Mouse (Mus musculus): ENCODE data around the gene Srebf1. TPM values are rescaled to one million over a fixed set of nuclear protein-coding genes. Genes with fewer than 3 reads are reported as not detected.
A peak's percentile ranks its signal among the peaks of the same experiment; 100 is the strongest.

The Srebf1 gene
- total and polyA plus RNA-seq, 2 experiments: 151 to 580 TPM

GRCm38 (mm10) chr11:60182741-60183140, 39.6 kb downstream of the Srebf1 start:
- no peak overlapping the region for H3K9ac ChIP-seq (ENCODE audit: low read depth, low read length)
- TF ChIP-seq POLR2A (IDR thresholded peaks at IDR 0.05; ENCODE audit: extremely low read depth, insufficient read depth, low read length): no peak
- no peak for TF ChIP-seq CTCF (IDR thresholded peaks at IDR 0.05; ENCODE audit: low read depth, low read length)
- 0 out of 2 replicates have a peak, but pooled peaks cover 4% of the 10 kb centered on the region for H3K79me2 ChIP-seq (ENCODE audit: control insufficient read depth, insufficient read depth, low read length)
- H3K36me3 ChIP-seq (ENCODE audit: control insufficient read depth, insufficient read depth, low read length): no peaks in the 10 kb centered on the region
- WGBS: 72% methylated on average over 2 of the region's 2 CpGs
- no peaks in the 10 kb centered on the region for H3K27me3 ChIP-seq (ENCODE audit: control insufficient read depth, insufficient read depth, low read length)
- H3K4me3 ChIP-seq (ENCODE audit: insufficient read depth, low read depth, low read length): no peak overlapping the region
- DNase-seq (ENCODE audit: extremely low read depth, low read depth, low spot score): no peak
- no peak overlapping the region for H3K27ac ChIP-seq (replicated peaks; ENCODE audit: insufficient read depth, low read depth, low read length)
- peaks cover 7% of the 10 kb centered on the region for H3K4me1 ChIP-seq (ENCODE audit: control insufficient read depth, insufficient read depth, low read length)

GRCm38 (mm10) chr11:60182116-60182670, 40.2 kb downstream of the Srebf1 start:
- 82% methylated on average over 12 of the region's 12 CpGs for WGBS
- Histone ChIP-seq H3K79me2 (ENCODE audit: control insufficient read depth, insufficient read depth, low read length) (0 out of 2 replicates have a peak, but pooled peaks cover 4% of the 10 kb centered on the region), H3K36me3 (ENCODE audit: control insufficient read depth, insufficient read depth, low read length) (no peaks in the 10 kb centered on the region), H3K9ac (ENCODE audit: low read depth, low read length) (no peak overlapping the region), H3K4me3 (ENCODE audit: insufficient read depth, low read depth, low read length) (no peak overlapping the region), H3K4me1 (ENCODE audit: control insufficient read depth, insufficient read depth, low read length) (peaks cover 7% of the 10 kb centered on the region), H3K27me3 (ENCODE audit: control insufficient read depth, insufficient read depth, low read length) (no peaks in the 10 kb centered on the region), H3K27ac (replicated peaks; ENCODE audit: insufficient read depth, low read depth, low read length) (no peak overlapping the region)
- TF ChIP-seq POLR2A (IDR thresholded peaks at IDR 0.05; ENCODE audit: extremely low read depth, insufficient read depth, low read length) (no peak), CTCF (IDR thresholded peaks at IDR 0.05; ENCODE audit: low read depth, low read length) (no peak)
- DNase-seq (ENCODE audit: extremely low read depth, low read depth, low spot score): peak; percentile 39

- Histone ChIP-seq H3K4me3 (ENCODE audit: insufficient read depth, low read depth, low read length) (no peak overlapping the region), H3K36me3 (ENCODE audit: control insufficient read depth, insufficient read depth, low read length) (no peaks in the 10 kb centered on the region), H3K4me1 (ENCODE audit: control insufficient read depth, insufficient read depth, low read length) (peaks cover 12% of the 10 kb centered on the region), H3K27ac (replicated peaks; ENCODE audit: insufficient read depth, low read depth, low read length) (no peak overlapping the region), H3K27me3 (ENCODE audit: control insufficient read depth, insufficient read depth, low read length) (no peaks in the 10 kb centered on the region), H3K9ac (ENCODE audit: low read depth, low read length) (no peak overlapping the region), H3K79me2 (ENCODE audit: control insufficient read depth, insufficient read depth, low read length) (peaks cover 15% of the 10 kb centered on the region; the same call in 1 of the 2 replicates)
- no peak for DNase-seq (ENCODE audit: extremely low read depth, low read depth, low spot score)
- TF ChIP-seq CTCF (IDR thresholded peaks at IDR 0.05; ENCODE audit: low read depth, low read length) (no peak), POLR2A (IDR thresholded peaks at IDR 0.05; ENCODE audit: extremely low read depth, insufficient read depth, low read length) (no peak)
Measured at GRCm38 (mm10) chr11:60178506-60178905, 43.9 kb downstream of the Srebf1 start.

GRCm38 (mm10) chr11:60178005-60178404, 44.4 kb downstream of the Srebf1 start:
- Histone ChIP-seq H3K9ac (ENCODE audit: low read depth, low read length) (no peak overlapping the region), H3K4me3 (ENCODE audit: insufficient read depth, low read depth, low read length) (no peak overlapping the region), H3K4me1 (ENCODE audit: control insufficient read depth, insufficient read depth, low read length) (peaks cover 13% of the 10 kb centered on the region), H3K27ac (replicated peaks; ENCODE audit: insufficient read depth, low read depth, low read length) (no peak overlapping the region), H3K36me3 (ENCODE audit: control insufficient read depth, insufficient read depth, low read length) (no peaks in the 10 kb centered on the region), H3K27me3 (ENCODE audit: control insufficient read depth, insufficient read depth, low read length) (no peaks in the 10 kb centered on the region), H3K79me2 (ENCODE audit: control insufficient read depth, insufficient read depth, low read length) (peaks cover 15% of the 10 kb centered on the region; the same call in 1 of the 2 replicates)
- TF ChIP-seq POLR2A (IDR thresholded peaks at IDR 0.05; ENCODE audit: extremely low read depth, insufficient read depth, low read length): no peak
- no peak for TF ChIP-seq CTCF (IDR thresholded peaks at IDR 0.05; ENCODE audit: low read depth, low read length)
- no peak for DNase-seq (ENCODE audit: extremely low read depth, low read depth, low spot score)
- WGBS: 83% methylated on average over 6 of the region's 6 CpGs

GRCm38 (mm10) chr11:60176975-60177657, 45.3 kb downstream of the Srebf1 start:
- TF ChIP-seq CTCF (IDR thresholded peaks at IDR 0.05; ENCODE audit: low read depth, low read length): no peak
- TF ChIP-seq POLR2A (IDR thresholded peaks at IDR 0.05; ENCODE audit: extremely low read depth, insufficient read depth, low read length): no peak
- DNase-seq (ENCODE audit: extremely low read depth, low read depth, low spot score): no peak
- H3K4me3 ChIP-seq (ENCODE audit: insufficient read depth, low read depth, low read length): peak overlapping the region; percentile 32; the same call in 1 of the 2 replicates
- WGBS: 58% methylated on average over 42 of the region's 42 CpGs
- peak overlapping the region; percentile 26; the same call in 1 of the 2 replicates for H3K9ac ChIP-seq (ENCODE audit: low read depth, low read length)
- no peak overlapping the region for H3K27ac ChIP-seq (replicated peaks; ENCODE audit: insufficient read depth, low read depth, low read length)
- H3K4me1 ChIP-seq (ENCODE audit: control insufficient read depth, insufficient read depth, low read length): peaks cover 18% of the 10 kb centered on the region
- H3K27me3 ChIP-seq (ENCODE audit: control insufficient read depth, insufficient read depth, low read length): no peaks in the 10 kb centered on the region
- H3K36me3 ChIP-seq (ENCODE audit: control insufficient read depth, insufficient read depth, low read length): no peaks in the 10 kb centered on the region
- H3K79me2 ChIP-seq (ENCODE audit: control insufficient read depth, insufficient read depth, low read length): peaks cover 15% of the 10 kb centered on the region; the same call in 1 of the 2 replicates

Data from liver, adult 2 months (tissue).